ENCODE assay signal across 8 mouse cellular contexts in genomic region chrX:9747305-9747938, GRCm38 (mm10).
A peak's percentile ranks its signal among the peaks of the same experiment; 100 is the strongest.
DNase-seq lines count a peak whose midpoint lies in the region; ATAC-seq lines count a peak whose summit lies in the region.

No protein-coding gene starts in this region.

- H3K9me3 ChIP-seq in limb, embryonic 12.5 days, result no peaks in the 10 kb centered on the region
- H3K9me3 ChIP-seq in midbrain, embryonic 14.5 days (ENCODE audit: control insufficient read depth, low read length), result no peaks in the 10 kb centered on the region

- no peak overlapping the region for H3K9ac ChIP-seq in limb, embryonic 12.5 days (replicated peaks)
- H3K9ac ChIP-seq in midbrain, embryonic 14.5 days (replicated peaks; ENCODE audit: low read length), result no peak overlapping the region

- H3K4me2 ChIP-seq in limb, embryonic 12.5 days, result peak overlapping the region; percentile 53
- peak overlapping the region; percentile 53 for H3K4me2 ChIP-seq in midbrain, embryonic 14.5 days (ENCODE audit: low read length)

- H3K27me3 ChIP-seq in limb, embryonic 12.5 days, result no peaks in the 10 kb centered on the region; the same call in 1 of the 2 replicates
- no peaks in the 10 kb centered on the region for H3K27me3 ChIP-seq in midbrain, embryonic 14.5 days (ENCODE audit: control insufficient read depth, insufficient read depth, low read length)
- H3K27me3 ChIP-seq in splenic B cell, adult 2 months (ENCODE audit: control insufficient read depth, insufficient read depth, low read length, poor library complexity, severe bottlenecking), result no peaks in the 10 kb centered on the region

- peak; percentile 1 for DNase-seq in cerebellum, adult 11 months
- no peak for DNase-seq in cerebellum, adult 9-10 months
- DNase-seq in kidney, adult 18-20 months, result peak; percentile 40
- peak; percentile 28 for DNase-seq in midbrain, embryonic 14.5 days
- peak; percentile 58 for DNase-seq in splenic B cell, adult 2 months (ENCODE audit: low read depth, low spot score)

- peak overlapping the region; percentile 10; the same call in 1 of the 2 replicates for H3K4me3 ChIP-seq in brown adipose tissue, adult 24 weeks (ENCODE audit: insufficient read depth, low read depth, low read length)
- H3K4me3 ChIP-seq in limb, embryonic 12.5 days (replicated peaks), result peak overlapping the region; percentile 31
- H3K4me3 ChIP-seq in midbrain, embryonic 14.5 days (replicated peaks; ENCODE audit: low read depth, low read length), result peak overlapping the region; percentile 17

- peak; percentile 59; the same call in 1 of the 2 replicates for ATAC-seq in frontal cortex, adult (ENCODE audit: low TSS enrichment)
- peak; percentile 59; the same call in 1 of the 2 replicates for ATAC-seq in limb, embryonic 12.5 days (ENCODE audit: insufficient number of reproducible peaks, insufficient read depth, low FRiP score, low TSS enrichment, low read depth)
- ATAC-seq in midbrain, embryonic 14.5 days (ENCODE audit: low FRiP score, low TSS enrichment), result peak; percentile 55; the same call in 1 of the 2 replicates

- no peaks in the 10 kb centered on the region for H3K4me1 ChIP-seq in brown adipose tissue, adult 24 weeks (ENCODE audit: control insufficient read depth, insufficient read depth, insufficient read length, low read length)
- H3K4me1 ChIP-seq in limb, embryonic 12.5 days (replicated peaks), result no peaks in the 10 kb centered on the region
- H3K4me1 ChIP-seq in midbrain, embryonic 14.5 days (ENCODE audit: control insufficient read depth, insufficient read depth, low read length), result no peaks in the 10 kb centered on the region

- 18% methylated on average over 26 of the region's 27 CpGs for WGBS in limb, embryonic 12.5 days
- WGBS in midbrain, embryonic 14.5 days, result 18% methylated on average over 27 of the region's 27 CpGs

- H3K36me3 ChIP-seq in limb, embryonic 12.5 days, result no peaks in the 10 kb centered on the region
- no peaks in the 10 kb centered on the region for H3K36me3 ChIP-seq in midbrain, embryonic 14.5 days (ENCODE audit: control insufficient read depth, insufficient read depth, low read length)
- no peaks in the 10 kb centered on the region for H3K36me3 ChIP-seq in splenic B cell, adult 2 months (ENCODE audit: control insufficient read depth, insufficient read depth, low read length, poor library complexity, severe bottlenecking)

- H3K27ac ChIP-seq in brown adipose tissue, adult 24 weeks (replicated peaks; ENCODE audit: low read depth, low read length), result no peak overlapping the region
- H3K27ac ChIP-seq in limb, embryonic 12.5 days, result no peak overlapping the region
- H3K27ac ChIP-seq in midbrain, embryonic 14.5 days (replicated peaks; ENCODE audit: low read depth, low read length), result no peak overlapping the region
